In genomic region chr2:19415063-19415521, GRCm38 (mm10) we compare ENCODE assay signal across 9 mouse cellular contexts. TPM values are rescaled to one million over a fixed set of nuclear protein-coding genes. Genes with fewer than 3 reads are reported as not detected.
DNase-seq lines count a peak whose midpoint lies in the region; ATAC-seq lines count a peak whose summit lies in the region.
"Had no signal": no experiment of that assay in that cellular context is flagged by ENCODE, and none has a peak within 500 bp of the region (broad histone marks: within the 10 kb centered on the region; RNA-seq: fewer than 3 reads in every experiment).

No protein-coding gene starts in this region.

- DNase-seq in thymus, postnatal 14 days = peak; percentile 52
- no peak for DNase-seq in thymus, postnatal 36 days
- DNase-seq in cerebellum, adult 18-20 months = peak; percentile 25 to 43
- peak; percentile 91 for DNase-seq in hindlimb bud, embryonic 11.5 days (ENCODE audit: extremely low spot score, low read depth, low spot score)
- DNase-seq in limb, embryonic 10.5 days (ENCODE audit: low spot score) = no peak
- DNase-seq in midbrain, embryonic 14.5 days = peak; percentile 95
- DNase-seq in yolk sac, embryonic 10.5 days (ENCODE audit: low spot score) = peak; percentile 30

- H3K4me3 ChIP-seq in forebrain, embryonic 15.5 days = peak overlapping the region; percentile 34
- peak overlapping the region; percentile 21; the same call in 1 of the 2 replicates for H3K4me3 ChIP-seq in limb, embryonic 10.5 days
- peak overlapping the region; percentile 27 for H3K4me3 ChIP-seq in midbrain, embryonic 14.5 days (replicated peaks; ENCODE audit: low read depth, low read length)

- no peaks in the 10 kb centered on the region for H3K36me3 ChIP-seq in forebrain, embryonic 15.5 days
- H3K36me3 ChIP-seq in limb, embryonic 10.5 days = no peaks in the 10 kb centered on the region
- H3K36me3 ChIP-seq in midbrain, embryonic 14.5 days (ENCODE audit: control insufficient read depth, insufficient read depth, low read length) = no peaks in the 10 kb centered on the region

- no peaks in the 10 kb centered on the region; the same call in 1 of the 2 replicates for H3K27me3 ChIP-seq in forebrain, embryonic 15.5 days
- H3K27me3 ChIP-seq in limb, embryonic 10.5 days (ENCODE audit: low read depth, poor library complexity, severe bottlenecking) = peaks cover 16% of the 10 kb centered on the region; the same call in 1 of the 2 replicates
- H3K27me3 ChIP-seq in midbrain, embryonic 14.5 days (ENCODE audit: control insufficient read depth, insufficient read depth, low read length) = no peaks in the 10 kb centered on the region; the same call in 1 of the 2 replicates

- WGBS in forebrain, embryonic 15.5 days = 2% methylated on average over 6 of the region's 6 CpGs
- WGBS in limb, embryonic 10.5 days = 2% methylated on average over 6 of the region's 6 CpGs
- WGBS in midbrain, embryonic 14.5 days = 1% methylated on average over 6 of the region's 6 CpGs

- H3K9ac ChIP-seq in forebrain, embryonic 15.5 days (replicated peaks) = no peak overlapping the region
- H3K9ac ChIP-seq in midbrain, embryonic 14.5 days (replicated peaks; ENCODE audit: low read length) = no peak overlapping the region; the same call in 1 of the 2 replicates

- H3K4me1 ChIP-seq in forebrain, embryonic 15.5 days = peaks cover 5% of the 10 kb centered on the region; the same call in 1 of the 2 replicates
- no peaks in the 10 kb centered on the region; the same call in 1 of the 2 replicates for H3K4me1 ChIP-seq in limb, embryonic 10.5 days
- H3K4me1 ChIP-seq in midbrain, embryonic 14.5 days (ENCODE audit: control insufficient read depth, insufficient read depth, low read length) = no peaks in the 10 kb centered on the region

- H3K4me2 ChIP-seq in forebrain, embryonic 15.5 days (replicated peaks) = peak overlapping the region; percentile 46
- peak overlapping the region; percentile 60 for H3K4me2 ChIP-seq in midbrain, embryonic 14.5 days (ENCODE audit: low read length)

- no peaks in the 10 kb centered on the region for H3K9me3 ChIP-seq in forebrain, embryonic 15.5 days
- H3K9me3 ChIP-seq in limb, embryonic 10.5 days (replicated peaks) = no peaks in the 10 kb centered on the region
- H3K9me3 ChIP-seq in midbrain, embryonic 14.5 days (ENCODE audit: control insufficient read depth, low read length) = no peaks in the 10 kb centered on the region

- no peak overlapping the region for H3K27ac ChIP-seq in forebrain, embryonic 15.5 days (replicated peaks)
- no peak overlapping the region for H3K27ac ChIP-seq in limb, embryonic 10.5 days
- H3K27ac ChIP-seq in midbrain, embryonic 14.5 days (replicated peaks; ENCODE audit: low read depth, low read length) = no peak overlapping the region

- ATAC-seq in forebrain, embryonic 15.5 days (replicated peaks) = peak; percentile 49
- ATAC-seq in midbrain, embryonic 14.5 days (ENCODE audit: low FRiP score, low TSS enrichment) = peak; percentile 44; the same call in 1 of the 2 replicates

RNA-seq across cellular contexts. Expression of gene Ptf1a, which starts 30.4 kb away (rescaled TPM):
- 0.11 TPM in 1 of 2 replicates, not detected in the other for polyA plus RNA-seq in forebrain, embryonic 15.5 days (2015; fragmentation: Nextera tagmentation; extraction: Ambion mirVana)
- not detected in 2 replicates for polyA plus RNA-seq in limb, embryonic 10.5 days (2016; fragmentation: Nextera tagmentation; extraction: Ambion mirVana)
- 0.64 and 2.1 TPM in 2 replicates for polyA plus RNA-seq in midbrain, embryonic 14.5 days (2014; fragmentation: Nextera tagmentation; extraction: Ambion mirVana)
- polyA plus RNA-seq: gonadal fat pad, adult 2 months had no signal

RNA-seq across cellular contexts. Expression of gene Msrb2, which starts 43.9 kb away (rescaled TPM):
- polyA plus RNA-seq in forebrain, embryonic 15.5 days (2015; fragmentation: Nextera tagmentation; extraction: Ambion mirVana) = 7.4 and 7.9 TPM in 2 replicates
- 19.8 and 21.8 TPM in 2 replicates for polyA plus RNA-seq in limb, embryonic 10.5 days (2016; fragmentation: Nextera tagmentation; extraction: Ambion mirVana)
- 5.8 and 5.9 TPM in 2 replicates for polyA plus RNA-seq in midbrain, embryonic 14.5 days (2014; fragmentation: Nextera tagmentation; extraction: Ambion mirVana)

Comparison
In these comparisons a context has a peak if more than half of its experiments do, and no peak if none do; other contexts are left out.
1. DNase-seq: peak in thymus, postnatal 14 days (single experiment), cerebellum, adult 18-20 months (2 of 2), hindlimb bud, embryonic 11.5 days (single experiment), midbrain, embryonic 14.5 days (single experiment) and yolk sac, embryonic 10.5 days (single experiment); none in thymus, postnatal 36 days (0 of 2) and limb, embryonic 10.5 days (single experiment).
2. Peak in every context shown above with its lines, with median percentiles within 50 percentile points of each other: H3K4me3 ChIP-seq.